Mouse (Mus musculus): Measurements from ENCODE around the gene Trpm3. TPM values are rescaled to one million over a fixed set of nuclear protein-coding genes. Genes with fewer than 3 reads are reported as not detected.

The Trpm3 gene
- polyA plus RNA-seq, 1 experiment from 2014 or later = 0.91 TPM

DNA sequence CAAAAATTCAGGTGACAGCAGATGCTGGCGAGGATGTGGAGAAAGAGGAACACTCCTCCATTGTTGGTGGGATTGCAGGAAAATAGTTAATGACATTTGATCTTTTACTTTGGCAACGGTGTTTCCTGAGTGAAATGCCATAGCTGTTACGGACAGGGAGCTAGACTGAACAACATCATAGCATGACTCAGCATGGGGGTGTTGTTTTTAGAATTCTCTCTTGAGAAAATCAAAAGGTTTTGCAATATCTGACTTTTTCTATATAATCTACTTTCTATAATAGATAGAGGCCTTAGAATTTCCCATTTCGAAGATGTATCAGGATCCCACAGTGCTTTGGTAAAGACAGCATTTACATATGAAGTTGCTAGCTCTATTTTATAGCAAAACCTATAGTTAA is 39.7 kb downstream of the Trpm3 start:
- 70% methylated on average over 4 of the region's 4 CpGs for WGBS
- no peak for ATAC-seq (replicated peaks; ENCODE audit: extremely low read depth, insufficient read depth, low FRiP score)
- Histone ChIP-seq H3K9me3 (replicated peaks; ENCODE audit: control insufficient read depth, low read length) (no peaks in the 10 kb centered on the region), H3K27me3 (ENCODE audit: control insufficient read depth, insufficient read depth, low read length) (no peaks in the 10 kb centered on the region), H3K36me3 (ENCODE audit: control insufficient read depth, insufficient read depth) (no peaks in the 10 kb centered on the region), H3K27ac (ENCODE audit: low read length) (no peak overlapping the region), H3K4me2 (ENCODE audit: low read depth, low read length) (no peak overlapping the region), H3K4me3 (ENCODE audit: low read length) (no peak overlapping the region), H3K4me1 (ENCODE audit: control insufficient read depth, insufficient read depth, low read length) (no peaks in the 10 kb centered on the region), H3K9ac (ENCODE audit: low read length) (no peak overlapping the region)

DNA sequence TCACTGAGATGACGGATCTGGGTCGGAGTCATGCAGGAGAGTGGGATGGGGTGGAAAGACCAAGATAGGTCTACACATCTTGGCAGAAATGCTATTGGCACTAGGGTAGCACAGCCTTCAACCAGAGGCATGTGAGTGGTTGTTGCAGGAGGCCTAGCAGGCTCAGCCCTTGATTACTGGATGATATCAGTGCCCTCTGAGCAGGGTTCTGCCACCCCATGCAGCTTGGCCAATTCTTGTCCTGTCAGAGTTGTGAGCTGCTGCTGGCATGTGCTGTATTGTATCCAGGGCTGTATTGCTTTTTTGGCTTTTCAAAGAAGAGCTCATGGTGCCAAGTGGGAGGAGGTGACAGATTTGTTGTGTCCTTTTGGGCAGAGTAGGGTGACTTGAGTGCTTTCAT is 40.2 kb downstream of the Trpm3 start:
- no peak for ATAC-seq (replicated peaks; ENCODE audit: extremely low read depth, insufficient read depth, low FRiP score)
- 90% methylated on average over 2 of the region's 2 CpGs for WGBS
- Histone ChIP-seq H3K27me3 (ENCODE audit: control insufficient read depth, insufficient read depth, low read length) (no peaks in the 10 kb centered on the region), H3K9ac (ENCODE audit: low read length) (no peak overlapping the region), H3K4me1 (ENCODE audit: control insufficient read depth, insufficient read depth, low read length) (no peaks in the 10 kb centered on the region), H3K9me3 (replicated peaks; ENCODE audit: control insufficient read depth, low read length) (no peaks in the 10 kb centered on the region), H3K4me3 (ENCODE audit: low read length) (no peak overlapping the region), H3K4me2 (ENCODE audit: low read depth, low read length) (no peak overlapping the region), H3K27ac (ENCODE audit: low read length) (no peak overlapping the region), H3K36me3 (ENCODE audit: control insufficient read depth, insufficient read depth) (no peaks in the 10 kb centered on the region)

DNA sequence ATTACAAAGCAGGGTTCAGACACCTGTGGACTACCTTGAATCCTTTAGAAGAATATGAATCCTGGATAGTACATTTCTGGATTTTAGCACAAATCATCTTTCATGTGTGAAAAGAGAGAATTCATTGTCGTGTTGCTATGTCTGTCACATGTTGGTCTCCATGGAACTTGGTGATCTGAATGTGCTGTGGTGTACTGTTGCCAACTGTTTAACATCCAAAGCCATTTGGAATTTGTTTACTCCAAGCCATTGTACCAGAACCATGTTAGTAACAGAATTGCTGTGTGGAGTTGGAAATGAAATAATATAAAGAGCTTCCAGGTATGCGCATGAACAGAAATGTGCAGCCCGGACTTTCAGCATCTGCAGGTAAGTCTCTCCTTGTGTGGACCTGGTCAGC is 41.3 kb downstream of the Trpm3 start:
- Histone ChIP-seq H3K27ac (ENCODE audit: low read length) (no peak overlapping the region), H3K4me2 (ENCODE audit: low read depth, low read length) (no peak overlapping the region), H3K4me1 (ENCODE audit: control insufficient read depth, insufficient read depth, low read length) (no peaks in the 10 kb centered on the region), H3K4me3 (ENCODE audit: low read length) (no peak overlapping the region), H3K9ac (ENCODE audit: low read length) (no peak overlapping the region), H3K36me3 (ENCODE audit: control insufficient read depth, insufficient read depth) (no peaks in the 10 kb centered on the region), H3K27me3 (ENCODE audit: control insufficient read depth, insufficient read depth, low read length) (no peaks in the 10 kb centered on the region), H3K9me3 (replicated peaks; ENCODE audit: control insufficient read depth, low read length) (no peaks in the 10 kb centered on the region)
- 87% methylated on average over 3 of the region's 3 CpGs for WGBS
- ATAC-seq (replicated peaks; ENCODE audit: extremely low read depth, insufficient read depth, low FRiP score) = no peak

DNA sequence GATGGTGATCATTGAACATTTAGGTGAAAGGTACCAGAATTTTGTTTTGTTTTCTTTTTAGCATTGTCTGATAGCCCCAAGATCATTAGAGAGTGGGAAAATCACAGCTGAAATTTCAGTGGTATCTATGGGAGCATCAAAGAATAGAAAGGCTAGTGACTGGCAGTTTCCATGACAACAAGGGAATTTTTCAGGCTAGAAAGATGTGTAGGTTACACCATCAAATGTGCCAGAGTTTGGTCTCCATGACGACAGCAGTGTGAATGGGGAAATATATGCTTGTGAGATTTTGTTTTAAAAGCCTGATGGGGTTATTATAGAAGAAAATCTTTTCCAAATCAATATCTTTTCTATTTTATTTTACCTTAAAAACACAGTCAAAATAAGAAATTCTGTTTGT is 50.9 kb downstream of the Trpm3 start:
- ATAC-seq (replicated peaks; ENCODE audit: extremely low read depth, insufficient read depth, low FRiP score) = no peak
- Histone ChIP-seq H3K27me3 (ENCODE audit: control insufficient read depth, insufficient read depth, low read length) (no peaks in the 10 kb centered on the region), H3K4me1 (ENCODE audit: control insufficient read depth, insufficient read depth, low read length) (no peaks in the 10 kb centered on the region), H3K9me3 (replicated peaks; ENCODE audit: control insufficient read depth, low read length) (no peaks in the 10 kb centered on the region), H3K9ac (ENCODE audit: low read length) (no peak overlapping the region), H3K4me3 (ENCODE audit: low read length) (no peak overlapping the region), H3K4me2 (ENCODE audit: low read depth, low read length) (no peak overlapping the region), H3K36me3 (ENCODE audit: control insufficient read depth, insufficient read depth) (no peaks in the 10 kb centered on the region), H3K27ac (ENCODE audit: low read length) (no peak overlapping the region)
- WGBS = 55% methylated on average over 1 of the region's 1 CpGs

DNA sequence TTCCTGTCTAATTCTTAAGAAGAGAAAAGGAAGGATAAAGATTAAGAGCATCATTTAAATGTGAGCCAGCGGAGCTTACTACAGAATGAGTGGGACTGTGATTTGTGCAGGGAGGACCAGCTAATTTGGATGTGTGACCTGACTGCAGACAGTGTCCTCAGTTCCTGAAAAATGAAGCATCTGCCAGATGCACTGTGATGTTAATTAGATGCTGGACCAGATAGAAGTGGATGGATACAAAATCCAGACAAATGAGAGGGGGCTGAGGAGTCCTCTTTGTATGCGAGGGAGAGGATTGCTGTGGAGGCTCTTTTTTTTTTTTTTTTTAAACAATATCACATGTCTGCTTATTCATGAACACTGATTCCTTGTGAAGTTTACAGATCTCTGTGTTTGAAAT is 83.7 kb downstream of the Trpm3 start:
- Histone ChIP-seq H3K27ac (ENCODE audit: low read length) (no peak overlapping the region), H3K36me3 (ENCODE audit: control insufficient read depth, insufficient read depth) (no peaks in the 10 kb centered on the region), H3K9ac (ENCODE audit: low read length) (no peak overlapping the region), H3K4me2 (ENCODE audit: low read depth, low read length) (no peak overlapping the region), H3K27me3 (ENCODE audit: control insufficient read depth, insufficient read depth, low read length) (no peaks in the 10 kb centered on the region), H3K4me1 (ENCODE audit: control insufficient read depth, insufficient read depth, low read length) (no peaks in the 10 kb centered on the region), H3K4me3 (ENCODE audit: low read length) (no peak overlapping the region), H3K9me3 (replicated peaks; ENCODE audit: control insufficient read depth, low read length) (no peaks in the 10 kb centered on the region)
- 85% methylated on average over 2 of the region's 2 CpGs for WGBS
- ATAC-seq (replicated peaks; ENCODE audit: extremely low read depth, insufficient read depth, low FRiP score) = no peak

DNA sequence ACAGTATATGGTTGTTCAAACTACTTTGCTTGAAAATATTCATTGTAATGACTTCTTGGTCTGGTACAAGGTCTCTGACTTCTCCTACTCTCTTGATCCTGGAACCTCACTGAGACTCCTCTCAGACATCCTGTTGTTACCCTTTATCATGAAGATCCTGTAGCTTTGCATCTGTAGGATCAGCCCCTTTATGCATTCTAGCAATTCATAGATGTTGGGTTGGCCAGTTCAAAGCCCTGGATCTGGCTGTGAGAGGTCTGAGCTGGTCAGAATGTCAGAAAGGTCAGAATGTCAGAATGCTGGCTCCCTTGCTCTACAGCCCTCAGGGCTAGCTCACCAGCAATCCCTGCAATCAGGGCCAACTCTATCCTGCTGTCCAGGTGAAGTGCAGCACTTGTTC is 95.3 kb downstream of the Trpm3 start:
- Histone ChIP-seq H3K36me3 (ENCODE audit: control insufficient read depth, insufficient read depth) (no peaks in the 10 kb centered on the region), H3K27me3 (ENCODE audit: control insufficient read depth, insufficient read depth, low read length) (no peaks in the 10 kb centered on the region), H3K4me3 (ENCODE audit: low read length) (no peak overlapping the region), H3K9me3 (replicated peaks; ENCODE audit: control insufficient read depth, low read length) (no peaks in the 10 kb centered on the region), H3K4me1 (ENCODE audit: control insufficient read depth, insufficient read depth, low read length) (no peaks in the 10 kb centered on the region), H3K4me2 (ENCODE audit: low read depth, low read length) (no peak overlapping the region), H3K27ac (ENCODE audit: low read length) (no peak overlapping the region), H3K9ac (ENCODE audit: low read length) (no peak overlapping the region)
- no peak for ATAC-seq (replicated peaks; ENCODE audit: extremely low read depth, insufficient read depth, low FRiP score)

DNA sequence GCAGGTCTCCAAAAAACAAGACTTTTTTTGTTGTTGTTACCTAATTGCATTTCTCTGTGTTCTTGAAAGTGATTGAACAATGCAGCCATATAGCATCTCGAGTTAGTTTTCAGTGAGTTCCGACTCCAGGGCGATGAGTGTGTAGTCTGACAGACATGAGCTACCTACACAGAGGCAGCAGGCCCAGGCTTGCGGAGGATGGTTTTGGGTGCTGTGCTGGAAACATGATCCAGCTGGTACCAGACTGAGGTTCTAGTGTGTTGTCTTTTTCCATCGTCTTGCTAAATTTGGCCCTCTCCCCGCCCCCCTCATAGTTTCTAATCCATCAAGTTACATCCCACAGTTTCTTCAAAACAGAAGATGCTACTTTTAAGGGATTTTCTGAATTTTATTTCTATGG is 110.2 kb downstream of the Trpm3 start:
- Histone ChIP-seq H3K4me2 (ENCODE audit: low read depth, low read length) (no peak overlapping the region), H3K36me3 (ENCODE audit: control insufficient read depth, insufficient read depth) (no peaks in the 10 kb centered on the region), H3K9me3 (replicated peaks; ENCODE audit: control insufficient read depth, low read length) (no peaks in the 10 kb centered on the region), H3K27me3 (ENCODE audit: control insufficient read depth, insufficient read depth, low read length) (no peaks in the 10 kb centered on the region), H3K4me3 (ENCODE audit: low read length) (no peak overlapping the region), H3K4me1 (ENCODE audit: control insufficient read depth, insufficient read depth, low read length) (no peaks in the 10 kb centered on the region), H3K27ac (ENCODE audit: low read length) (no peak overlapping the region), H3K9ac (ENCODE audit: low read length) (no peak overlapping the region)
- WGBS = 72% methylated on average over 6 of the region's 6 CpGs
- no peak for ATAC-seq (replicated peaks; ENCODE audit: extremely low read depth, insufficient read depth, low FRiP score)

DNA sequence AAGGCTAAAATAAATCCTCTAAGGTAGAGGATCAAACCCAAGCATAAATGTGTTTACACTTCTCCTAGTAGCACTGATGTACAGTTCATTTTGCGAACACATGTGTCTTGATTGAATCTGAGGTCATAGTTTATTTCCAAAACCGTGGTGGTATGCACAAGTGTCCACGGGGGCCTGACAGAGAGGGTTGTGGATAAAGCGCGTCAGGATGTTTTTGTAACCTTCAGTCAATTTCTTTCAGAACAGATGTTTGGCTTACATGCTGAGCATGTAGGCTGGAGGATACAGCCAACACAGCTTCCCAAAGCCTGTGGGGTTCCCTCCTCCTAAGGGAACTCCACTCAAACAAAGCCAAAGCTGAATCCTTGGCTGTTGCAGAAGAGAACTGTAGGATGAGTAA is 134.1 kb downstream of the Trpm3 start:
- H3K27ac ChIP-seq (ENCODE audit: low read length) = no peak overlapping the region
- H3K4me1 ChIP-seq (ENCODE audit: control insufficient read depth, insufficient read depth, low read length) = no peaks in the 10 kb centered on the region
- no peaks in the 10 kb centered on the region for H3K36me3 ChIP-seq (ENCODE audit: control insufficient read depth, insufficient read depth)

DNA sequence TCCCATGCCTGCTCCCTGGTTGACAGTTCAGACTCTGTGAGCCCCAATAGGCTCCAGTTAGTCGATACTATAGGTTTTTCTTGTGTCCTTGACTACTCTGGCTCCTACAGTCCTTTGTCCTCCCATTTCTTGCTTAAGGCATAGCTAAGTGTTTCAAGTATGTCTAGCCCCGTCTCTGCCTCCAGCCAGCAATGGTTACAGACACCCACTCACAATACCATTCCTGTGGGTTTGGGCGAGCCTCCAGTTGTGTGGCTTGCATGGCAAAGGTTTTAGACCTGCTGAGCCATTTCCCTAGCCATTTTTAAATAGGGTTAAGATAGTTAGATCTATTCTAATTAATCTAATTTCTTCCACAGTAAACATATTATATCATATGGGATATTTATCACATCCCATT is 145.8 kb downstream of the Trpm3 start:
- H3K4me3 ChIP-seq (ENCODE audit: low read length) = no peak overlapping the region
- no peaks in the 10 kb centered on the region for H3K4me1 ChIP-seq (ENCODE audit: control insufficient read depth, insufficient read depth, low read length)
- no peak overlapping the region for H3K4me2 ChIP-seq (ENCODE audit: low read depth, low read length)
- no peak overlapping the region for H3K27ac ChIP-seq (ENCODE audit: low read length)
- H3K9ac ChIP-seq (ENCODE audit: low read length) = no peak overlapping the region
- no peaks in the 10 kb centered on the region for H3K36me3 ChIP-seq (ENCODE audit: control insufficient read depth, insufficient read depth)
- ATAC-seq (replicated peaks; ENCODE audit: extremely low read depth, insufficient read depth, low FRiP score) = no peak
- 77% methylated on average over 3 of the region's 3 CpGs for WGBS
- no peaks in the 10 kb centered on the region for H3K27me3 ChIP-seq (ENCODE audit: control insufficient read depth, insufficient read depth, low read length)
- no peaks in the 10 kb centered on the region for H3K9me3 ChIP-seq (replicated peaks; ENCODE audit: control insufficient read depth, low read length)

More for the DNA sequence above, 134.1 kb downstream of the Trpm3 start:
- no peaks in the 10 kb centered on the region for H3K9me3 ChIP-seq (replicated peaks; ENCODE audit: control insufficient read depth, low read length)
- no peak overlapping the region for H3K9ac ChIP-seq (ENCODE audit: low read length)
- no peaks in the 10 kb centered on the region for H3K27me3 ChIP-seq (ENCODE audit: control insufficient read depth, insufficient read depth, low read length)
- WGBS = 58% methylated on average over 5 of the region's 5 CpGs
- no peak overlapping the region for H3K4me2 ChIP-seq (ENCODE audit: low read depth, low read length)
- ATAC-seq (replicated peaks; ENCODE audit: extremely low read depth, insufficient read depth, low FRiP score) = no peak
- no peak overlapping the region for H3K4me3 ChIP-seq (ENCODE audit: low read length)

DNA sequence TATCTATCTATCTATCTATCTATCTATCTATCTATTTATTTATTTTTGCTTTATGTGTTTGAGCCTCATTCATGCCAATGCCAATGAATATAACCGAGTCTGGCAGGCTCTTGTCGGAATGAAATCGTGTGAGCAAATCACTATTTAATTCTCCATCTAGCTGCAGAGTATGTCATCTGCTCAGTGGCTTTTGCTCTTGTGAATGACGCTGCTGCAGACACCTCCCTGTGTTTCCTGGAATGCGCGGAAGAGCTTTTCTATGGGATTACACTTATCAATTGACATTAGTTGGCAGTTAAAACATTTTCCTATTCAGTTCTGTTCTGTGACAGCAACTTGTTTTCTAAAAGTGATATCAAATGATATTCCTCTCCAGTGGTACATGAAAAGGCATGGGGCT is 153.8 kb downstream of the Trpm3 start:
- no peak overlapping the region for H3K27ac ChIP-seq (ENCODE audit: low read length)
- no peaks in the 10 kb centered on the region for H3K4me1 ChIP-seq (ENCODE audit: control insufficient read depth, insufficient read depth, low read length)
- H3K4me3 ChIP-seq (ENCODE audit: low read length) = no peak overlapping the region
- WGBS = 67% methylated on average over 6 of the region's 6 CpGs
- H3K4me2 ChIP-seq (ENCODE audit: low read depth, low read length) = no peak overlapping the region
- H3K9me3 ChIP-seq (replicated peaks; ENCODE audit: control insufficient read depth, low read length) = no peaks in the 10 kb centered on the region
- no peak overlapping the region for H3K9ac ChIP-seq (ENCODE audit: low read length)
- H3K27me3 ChIP-seq (ENCODE audit: control insufficient read depth, insufficient read depth, low read length) = no peaks in the 10 kb centered on the region
- ATAC-seq (replicated peaks; ENCODE audit: extremely low read depth, insufficient read depth, low FRiP score) = no peak
- H3K36me3 ChIP-seq (ENCODE audit: control insufficient read depth, insufficient read depth) = no peaks in the 10 kb centered on the region
